Comparison of ENCODE assay signal across 10 mouse cellular contexts in the genomic region with DNA sequence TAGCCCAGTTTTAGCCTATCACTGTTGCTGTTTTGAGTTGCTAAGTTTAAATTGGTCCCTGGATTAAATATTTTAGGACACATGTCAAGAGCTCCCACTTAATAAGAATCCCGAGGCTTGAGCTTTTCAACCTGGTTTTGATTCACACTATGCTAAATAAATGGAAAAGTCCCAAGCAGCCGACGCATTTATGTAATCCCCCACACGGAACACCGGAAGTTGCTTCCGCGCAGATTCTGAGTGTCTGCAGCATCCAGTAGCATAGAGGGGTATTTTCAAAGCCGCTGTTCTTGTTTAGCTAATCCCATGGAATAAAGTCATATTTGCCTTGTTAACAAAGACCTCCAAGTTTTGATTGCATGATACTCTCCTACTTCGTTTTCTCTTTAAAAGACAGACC.
A peak's percentile ranks its signal among the peaks of the same experiment; 100 is the strongest.
DNase-seq lines count a peak whose midpoint lies in the region; ATAC-seq and TF ChIP-seq lines count a peak whose summit lies in the region.
"Had no signal": no experiment of that assay in that cellular context is flagged by ENCODE, and none has a peak within 500 bp of the region (broad histone marks: within the 10 kb centered on the region; RNA-seq: fewer than 3 reads in every experiment).

No protein-coding gene starts in this region.

- peak overlapping the region; percentile 26; the same call in 1 of the 2 replicates for H3K4me2 ChIP-seq in embryonic facial prominence, embryonic 13.5 days
- H3K4me2 ChIP-seq in heart, embryonic 11.5 days, result no peak overlapping the region
- H3K4me2 ChIP-seq in intestine, embryonic 16.5 days (ENCODE audit: low read depth, low read length), result no peak overlapping the region
- H3K4me2 ChIP-seq: hindbrain, embryonic 14.5 days; midbrain, embryonic 11.5 days had no signal

- H3K27me3 ChIP-seq in embryonic facial prominence, embryonic 13.5 days, result no peaks in the 10 kb centered on the region
- no peaks in the 10 kb centered on the region for H3K27me3 ChIP-seq in embryonic facial prominence, embryonic 10.5 days (replicated peaks; ENCODE audit: low read depth, poor library complexity, severe bottlenecking)
- H3K27me3 ChIP-seq in heart, embryonic 10.5 days (ENCODE audit: insufficient read depth, poor library complexity, severe bottlenecking), result no peaks in the 10 kb centered on the region
- H3K27me3 ChIP-seq in heart, embryonic 11.5 days (ENCODE audit: control insufficient read depth, insufficient read depth, low read length), result no peaks in the 10 kb centered on the region
- no peaks in the 10 kb centered on the region for H3K27me3 ChIP-seq in intestine, embryonic 16.5 days (replicated peaks; ENCODE audit: control insufficient read depth, insufficient read depth, low read length)

- no peaks in the 10 kb centered on the region for H3K36me3 ChIP-seq in embryonic facial prominence, embryonic 13.5 days
- H3K36me3 ChIP-seq in embryonic facial prominence, embryonic 10.5 days (replicated peaks), result no peaks in the 10 kb centered on the region
- peaks cover 5% of the 10 kb centered on the region; the same call in 1 of the 2 replicates for H3K36me3 ChIP-seq in heart, embryonic 10.5 days
- H3K36me3 ChIP-seq in heart, embryonic 11.5 days (ENCODE audit: control insufficient read depth, insufficient read depth, low read length), result no peaks in the 10 kb centered on the region
- no peaks in the 10 kb centered on the region for H3K36me3 ChIP-seq in intestine, embryonic 16.5 days (ENCODE audit: control insufficient read depth, insufficient read depth, low read length)

- ATAC-seq in embryonic facial prominence, embryonic 13.5 days (ENCODE audit: insufficient number of reproducible peaks, insufficient read depth, low FRiP score, low TSS enrichment, low read depth), result no peak
- no peak for ATAC-seq in heart, embryonic 11.5 days (replicated peaks; ENCODE audit: insufficient number of reproducible peaks, low FRiP score, low TSS enrichment)
- no peak for ATAC-seq in intestine, embryonic 16.5 days

- H3K9ac ChIP-seq in embryonic facial prominence, embryonic 13.5 days, result no peak overlapping the region
- H3K9ac ChIP-seq in heart, embryonic 11.5 days (ENCODE audit: low read depth, low read length), result no peak overlapping the region
- H3K9ac ChIP-seq in intestine, embryonic 16.5 days (ENCODE audit: low read depth, low read length), result no peak overlapping the region
- H3K9ac ChIP-seq: hindbrain, embryonic 14.5 days had no signal

- 52% methylated on average over 9 of the region's 9 CpGs for WGBS in embryonic facial prominence, embryonic 13.5 days
- 80% methylated on average over 9 of the region's 9 CpGs for WGBS in embryonic facial prominence, embryonic 10.5 days
- WGBS in heart, embryonic 10.5 days, result 87% methylated on average over 9 of the region's 9 CpGs
- 79% methylated on average over 9 of the region's 9 CpGs for WGBS in heart, embryonic 11.5 days (ENCODE audit: insufficient replicate concordance)
- WGBS in intestine, embryonic 16.5 days, result 83% methylated on average over 9 of the region's 9 CpGs

- TF ChIP-seq CTCF in layer of hippocampus, adult 2 months (conservative IDR thresholded peaks at IDR 0.05), result no peak

- H3K4me3 ChIP-seq in embryonic facial prominence, embryonic 13.5 days, result no peak overlapping the region
- no peak overlapping the region for H3K4me3 ChIP-seq in embryonic facial prominence, embryonic 10.5 days
- no peak overlapping the region for H3K4me3 ChIP-seq in heart, embryonic 10.5 days
- H3K4me3 ChIP-seq in heart, embryonic 11.5 days (ENCODE audit: low read depth, low read length), result no peak overlapping the region
- H3K4me3 ChIP-seq in layer of hippocampus, adult 2 months, result no peak overlapping the region; the same call in 1 of the 2 replicates
- no peak overlapping the region for H3K4me3 ChIP-seq in intestine, embryonic 16.5 days (ENCODE audit: low read length)

- no peaks in the 10 kb centered on the region for H3K9me3 ChIP-seq in embryonic facial prominence, embryonic 13.5 days
- H3K9me3 ChIP-seq in embryonic facial prominence, embryonic 10.5 days, result no peaks in the 10 kb centered on the region
- H3K9me3 ChIP-seq in heart, embryonic 10.5 days, result 0 out of 2 replicates have a peak, but pooled peaks cover 2% of the 10 kb centered on the region
- H3K9me3 ChIP-seq in heart, embryonic 11.5 days (replicated peaks; ENCODE audit: control insufficient read depth, low read length), result no peaks in the 10 kb centered on the region
- no peaks in the 10 kb centered on the region for H3K9me3 ChIP-seq in intestine, embryonic 16.5 days (ENCODE audit: control insufficient read depth, low read length)

- H3K4me1 ChIP-seq in embryonic facial prominence, embryonic 13.5 days, result peaks cover 33% of the 10 kb centered on the region
- peaks cover 37% of the 10 kb centered on the region for H3K4me1 ChIP-seq in embryonic facial prominence, embryonic 10.5 days
- H3K4me1 ChIP-seq in heart, embryonic 10.5 days, result peaks cover 47% of the 10 kb centered on the region
- H3K4me1 ChIP-seq in heart, embryonic 11.5 days (ENCODE audit: control insufficient read depth, insufficient read depth, low read length), result peaks cover 21% of the 10 kb centered on the region
- H3K4me1 ChIP-seq in intestine, embryonic 16.5 days (ENCODE audit: control insufficient read depth, insufficient read depth, low read length), result no peaks in the 10 kb centered on the region

- DNase-seq in embryonic facial prominence, embryonic 10.5 days (ENCODE audit: low spot score), result no peak
- DNase-seq in heart, embryonic 10.5 days (ENCODE audit: low spot score), result no peak
- peak; percentile 46 to 47 for DNase-seq in layer of hippocampus, adult 2 months (ENCODE audit: low spot score in 2 of 2)
- no peak for DNase-seq in layer of hippocampus, postnatal 25 days (ENCODE audit: extremely low spot score in 1 of 2, low spot score in 1 of 2)
- peak; percentile 26 for DNase-seq in MN1 (ENCODE audit: low spot score)

- H3K27ac ChIP-seq in embryonic facial prominence, embryonic 13.5 days, result no peak overlapping the region
- H3K27ac ChIP-seq in embryonic facial prominence, embryonic 10.5 days (replicated peaks), result no peak overlapping the region
- H3K27ac ChIP-seq in heart, embryonic 10.5 days, result peak overlapping the region; percentile 47; the same call in 1 of the 2 replicates
- H3K27ac ChIP-seq in heart, embryonic 11.5 days (ENCODE audit: low read depth, low read length), result no peak overlapping the region
- H3K27ac ChIP-seq in layer of hippocampus, adult 2 months, result peak overlapping the region; percentile 73
- no peak overlapping the region for H3K27ac ChIP-seq in intestine, embryonic 16.5 days (ENCODE audit: low read length)
- H3K27ac ChIP-seq: hindbrain, embryonic 14.5 days had no signal

Comparison
In these comparisons a context has a peak if more than half of its experiments do, and no peak if none do; other contexts are left out.
1. H3K27ac ChIP-seq: peak in heart, embryonic 10.5 days (single experiment) and layer of hippocampus, adult 2 months (single experiment); none in embryonic facial prominence, embryonic 13.5 days (single experiment), embryonic facial prominence, embryonic 10.5 days (single experiment), heart, embryonic 11.5 days (single experiment) and intestine, embryonic 16.5 days (single experiment).
2. DNase-seq: peak in layer of hippocampus, adult 2 months (2 of 2) and MN1 (single experiment); none in embryonic facial prominence, embryonic 10.5 days (single experiment), heart, embryonic 10.5 days (single experiment) and layer of hippocampus, postnatal 25 days (0 of 2).